Comparison of ENCODE assay signal across 19 mouse cellular contexts in genomic region chr1:55977796-55978195, GRCm38 (mm10).
DNase-seq lines count a peak whose midpoint lies in the region; ATAC-seq and TF ChIP-seq lines count a peak whose summit lies in the region.
"Had no signal": no experiment of that assay in that cellular context is flagged by ENCODE, and none has a peak within 500 bp of the region (broad histone marks: within the 10 kb centered on the region; RNA-seq: fewer than 3 reads in every experiment).

No protein-coding gene starts in this region.

- H3K27me3 ChIP-seq in forebrain, embryonic 16.5 days (replicated peaks; ENCODE audit: control insufficient read depth, insufficient read depth, low read length) = no peaks in the 10 kb centered on the region
- no peaks in the 10 kb centered on the region for H3K27me3 ChIP-seq in forebrain, embryonic 12.5 days
- H3K27me3 ChIP-seq in forebrain, postnatal 0 days (ENCODE audit: insufficient read depth, low read length) = no peaks in the 10 kb centered on the region
- H3K27me3 ChIP-seq in forebrain, embryonic 10.5 days (ENCODE audit: poor library complexity, severe bottlenecking) = no peaks in the 10 kb centered on the region
- H3K27me3 ChIP-seq: CH12.LX had no signal

- H3K36me3 ChIP-seq in forebrain, embryonic 16.5 days (ENCODE audit: control insufficient read depth, insufficient read depth) = no peaks in the 10 kb centered on the region
- no peaks in the 10 kb centered on the region for H3K36me3 ChIP-seq in forebrain, embryonic 12.5 days (replicated peaks)
- no peaks in the 10 kb centered on the region for H3K36me3 ChIP-seq in forebrain, postnatal 0 days (ENCODE audit: insufficient read depth)
- H3K36me3 ChIP-seq in forebrain, embryonic 10.5 days (replicated peaks) = no peaks in the 10 kb centered on the region
- H3K36me3 ChIP-seq: G1E had no signal

- no peak overlapping the region for H3K4me2 ChIP-seq in forebrain, embryonic 16.5 days (ENCODE audit: low read length)
- no peak overlapping the region for H3K4me2 ChIP-seq in forebrain, embryonic 12.5 days
- no peak overlapping the region for H3K4me2 ChIP-seq in forebrain, postnatal 0 days (ENCODE audit: low read depth)

- DNase-seq in forebrain, postnatal 0 days = peak; percentile 55
- DNase-seq in forebrain, embryonic 10.5 days (ENCODE audit: extremely low spot score, low spot score) = no peak
- DNase-seq: adrenal gland, adult 2 months; adrenal gland, adult 8-10 months; adrenal gland, postnatal 10 days; adrenal gland, postnatal 14 days; adrenal gland, postnatal 25 days; adrenal gland, postnatal 36 days; B cell, adult 2 months; cerebellum, adult 11 months; cerebellum, adult 11-12 months; cerebellum, adult 18-20 months had no signal

- H3K27ac ChIP-seq in forebrain, embryonic 16.5 days (ENCODE audit: low read length) = no peak overlapping the region
- H3K27ac ChIP-seq in forebrain, embryonic 12.5 days = no peak overlapping the region
- no peak overlapping the region for H3K27ac ChIP-seq in forebrain, postnatal 0 days (ENCODE audit: low read depth, low read length)
- H3K27ac ChIP-seq in forebrain, embryonic 10.5 days = no peak overlapping the region

- 73% methylated on average over 3 of the region's 3 CpGs for WGBS in forebrain, embryonic 16.5 days
- WGBS in forebrain, embryonic 12.5 days = 89% methylated on average over 3 of the region's 3 CpGs
- WGBS in forebrain, postnatal 0 days = 67% methylated on average over 3 of the region's 3 CpGs
- 92% methylated on average over 3 of the region's 3 CpGs for WGBS in forebrain, embryonic 10.5 days

- no peaks in the 10 kb centered on the region; the same call in 1 of the 2 replicates for H3K4me1 ChIP-seq in forebrain, embryonic 16.5 days (replicated peaks; ENCODE audit: control insufficient read depth, insufficient read depth, low read length)
- H3K4me1 ChIP-seq in forebrain, embryonic 12.5 days = no peaks in the 10 kb centered on the region
- H3K4me1 ChIP-seq in forebrain, postnatal 0 days (ENCODE audit: insufficient read depth) = no peaks in the 10 kb centered on the region
- peaks cover 9% of the 10 kb centered on the region for H3K4me1 ChIP-seq in forebrain, embryonic 10.5 days

- H3K9ac ChIP-seq in forebrain, embryonic 16.5 days (replicated peaks; ENCODE audit: low read depth, low read length) = no peak overlapping the region
- H3K9ac ChIP-seq in forebrain, embryonic 12.5 days = no peak overlapping the region
- no peak overlapping the region for H3K9ac ChIP-seq in forebrain, postnatal 0 days

- no peaks in the 10 kb centered on the region for H3K9me3 ChIP-seq in forebrain, embryonic 16.5 days (ENCODE audit: control insufficient read depth, low read length)
- no peaks in the 10 kb centered on the region for H3K9me3 ChIP-seq in forebrain, embryonic 12.5 days
- no peaks in the 10 kb centered on the region for H3K9me3 ChIP-seq in forebrain, postnatal 0 days (ENCODE audit: low read length)
- no peaks in the 10 kb centered on the region for H3K9me3 ChIP-seq in forebrain, embryonic 10.5 days

- H3K4me3 ChIP-seq in forebrain, embryonic 16.5 days (replicated peaks; ENCODE audit: low read length) = no peak overlapping the region
- no peak overlapping the region for H3K4me3 ChIP-seq in forebrain, embryonic 12.5 days (replicated peaks)
- H3K4me3 ChIP-seq in forebrain, postnatal 0 days (ENCODE audit: low read depth, low read length) = no peak overlapping the region
- no peak overlapping the region for H3K4me3 ChIP-seq in forebrain, embryonic 10.5 days

- TF ChIP-seq CTCF in forebrain, postnatal 0 days (IDR thresholded peaks at IDR 0.05; ENCODE audit: low read depth) = no peak

- ATAC-seq in forebrain, embryonic 16.5 days = peak; percentile 49; the same call in 1 of the 2 replicates
- no peak for ATAC-seq in forebrain, embryonic 12.5 days (ENCODE audit: low FRiP score)
- ATAC-seq in forebrain, postnatal 0 days = peak; percentile 67
- ATAC-seq: activated CD4-positive, CD25-positive, alpha-beta regulatory T cell, adult 4 months; CD4-positive, CD25-positive, alpha-beta regulatory T cell, adult 4 months; Patski had no signal
